12 mouse cellular contexts compared by ENCODE assay signal in the genomic region with DNA sequence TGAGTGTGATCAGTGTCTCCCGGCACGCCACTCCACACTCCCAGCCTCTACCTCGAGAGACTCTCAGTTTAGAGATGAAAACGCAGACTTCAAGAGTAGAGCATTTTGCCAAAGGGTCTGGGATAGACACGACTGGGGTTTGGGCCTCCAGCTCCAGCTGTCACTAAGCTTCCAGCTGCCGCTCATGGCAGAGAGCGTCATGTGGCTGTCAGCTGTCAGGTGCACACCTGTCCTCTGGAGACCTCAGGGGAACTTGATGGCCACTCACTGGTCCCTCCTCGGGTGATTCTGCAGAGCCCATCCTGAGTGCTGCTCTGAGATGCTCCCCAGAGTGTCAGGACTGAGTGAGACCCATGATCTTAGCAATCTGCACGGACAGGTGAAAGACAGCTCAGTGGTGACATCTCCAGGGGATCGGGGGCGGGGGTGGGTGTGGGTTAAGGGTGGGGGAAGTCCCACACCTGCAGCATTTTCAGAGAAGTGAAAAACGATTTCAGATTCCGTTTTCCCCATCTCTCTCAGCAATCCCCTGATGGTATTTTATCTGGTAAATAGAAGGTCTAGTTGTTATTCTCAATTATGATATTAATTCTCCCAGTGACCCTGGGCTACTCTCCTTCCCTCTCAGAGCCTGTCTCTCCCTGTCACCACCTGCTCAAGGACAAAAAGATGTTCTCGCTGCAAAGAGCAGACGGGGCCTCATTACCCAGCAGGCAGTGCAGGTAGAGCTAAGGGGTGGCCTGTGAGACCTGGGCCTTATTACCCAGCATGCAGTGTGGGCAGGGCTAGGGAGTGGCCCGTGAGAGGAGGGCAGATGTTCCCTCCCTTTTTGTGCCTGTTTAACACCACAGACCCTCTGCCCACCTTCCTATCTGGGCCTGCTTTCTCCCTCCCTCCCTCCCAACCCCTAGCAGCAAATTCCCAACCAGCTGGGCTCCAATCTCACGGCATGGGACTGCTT.
DNase-seq lines count a peak whose midpoint lies in the region; ATAC-seq and TF ChIP-seq lines count a peak whose summit lies in the region.
"Had no signal": no experiment of that assay in that cellular context is flagged by ENCODE, and none has a peak within 500 bp of the region (broad histone marks: within the 10 kb centered on the region; RNA-seq: fewer than 3 reads in every experiment).

No protein-coding gene starts in this region.

- H3K27me3 ChIP-seq in embryonic facial prominence, embryonic 11.5 days (ENCODE audit: control insufficient read depth, insufficient read depth, low read length): no peaks in the 10 kb centered on the region
- H3K27me3 ChIP-seq in embryonic facial prominence, embryonic 10.5 days (replicated peaks; ENCODE audit: low read depth, poor library complexity, severe bottlenecking): peaks cover 48% of the 10 kb centered on the region
- H3K27me3 ChIP-seq in E14TG2a.4 (ENCODE audit: insufficient read depth, low read length): peaks cover 65% of the 10 kb centered on the region
- H3K27me3 ChIP-seq in forebrain, postnatal 0 days (ENCODE audit: insufficient read depth, low read length): no peaks in the 10 kb centered on the region
- H3K27me3 ChIP-seq in midbrain, embryonic 12.5 days: peaks cover 18% of the 10 kb centered on the region

- H3K4me3 ChIP-seq in embryonic facial prominence, embryonic 11.5 days (ENCODE audit: low read depth, low read length): no peak overlapping the region
- no peak overlapping the region for H3K4me3 ChIP-seq in embryonic facial prominence, embryonic 10.5 days
- 0 out of 2 replicates have a peak overlapping the region, but pooled peaks have one; percentile 39 for H3K4me3 ChIP-seq in E14TG2a.4 (replicated peaks; ENCODE audit: low read length)
- no peak overlapping the region for H3K4me3 ChIP-seq in forebrain, postnatal 0 days (ENCODE audit: low read depth, low read length)
- no peak overlapping the region for H3K4me3 ChIP-seq in midbrain, embryonic 12.5 days

- ATAC-seq in embryonic facial prominence, embryonic 11.5 days (replicated peaks; ENCODE audit: insufficient number of reproducible peaks, low FRiP score, low TSS enrichment, low read depth): peak; percentile 49; the same call in 1 of the 2 replicates
- no peak for ATAC-seq in forebrain, postnatal 0 days
- ATAC-seq in midbrain, embryonic 12.5 days (ENCODE audit: low FRiP score, low read depth): peak; percentile 58
- ATAC-seq: lung, postnatal 0 days had no signal

- no peaks in the 10 kb centered on the region for H3K36me3 ChIP-seq in embryonic facial prominence, embryonic 11.5 days (replicated peaks; ENCODE audit: control insufficient read depth, insufficient read depth, low read depth, low read length)
- H3K36me3 ChIP-seq in embryonic facial prominence, embryonic 10.5 days (replicated peaks): no peaks in the 10 kb centered on the region
- H3K36me3 ChIP-seq in E14TG2a.4 (ENCODE audit: insufficient read depth, low read length): no peaks in the 10 kb centered on the region
- no peaks in the 10 kb centered on the region for H3K36me3 ChIP-seq in forebrain, postnatal 0 days (ENCODE audit: insufficient read depth)
- no peaks in the 10 kb centered on the region for H3K36me3 ChIP-seq in midbrain, embryonic 12.5 days
- H3K36me3 ChIP-seq: G1E had no signal

- H3K9me3 ChIP-seq in embryonic facial prominence, embryonic 11.5 days (replicated peaks; ENCODE audit: control insufficient read depth, low read length): no peaks in the 10 kb centered on the region
- H3K9me3 ChIP-seq in embryonic facial prominence, embryonic 10.5 days: no peaks in the 10 kb centered on the region
- H3K9me3 ChIP-seq in E14TG2a.4 (ENCODE audit: low read length): no peaks in the 10 kb centered on the region
- H3K9me3 ChIP-seq in forebrain, postnatal 0 days (ENCODE audit: low read length): no peaks in the 10 kb centered on the region
- H3K9me3 ChIP-seq in midbrain, embryonic 12.5 days: no peaks in the 10 kb centered on the region
- H3K9me3 ChIP-seq: G1E had no signal

- no peak overlapping the region for H3K27ac ChIP-seq in embryonic facial prominence, embryonic 11.5 days (replicated peaks; ENCODE audit: low read depth, low read length)
- no peak overlapping the region for H3K27ac ChIP-seq in embryonic facial prominence, embryonic 10.5 days (replicated peaks)
- peak overlapping the region; percentile 9; the same call in 1 of the 2 replicates for H3K27ac ChIP-seq in forebrain, postnatal 0 days (ENCODE audit: low read depth, low read length)
- H3K27ac ChIP-seq in midbrain, embryonic 12.5 days (replicated peaks): peak overlapping the region; percentile 76

- no peaks in the 10 kb centered on the region; the same call in none of the 2 replicates for H3K4me1 ChIP-seq in embryonic facial prominence, embryonic 11.5 days (ENCODE audit: control insufficient read depth, insufficient read depth, low read length)
- H3K4me1 ChIP-seq in embryonic facial prominence, embryonic 10.5 days: peaks cover 38% of the 10 kb centered on the region
- peaks cover 29% of the 10 kb centered on the region for H3K4me1 ChIP-seq in E14TG2a.4 (replicated peaks; ENCODE audit: low read depth, low read length)
- peaks cover 30% of the 10 kb centered on the region for H3K4me1 ChIP-seq in forebrain, postnatal 0 days (ENCODE audit: insufficient read depth)
- H3K4me1 ChIP-seq in midbrain, embryonic 12.5 days: peaks cover 35% of the 10 kb centered on the region

- H3K4me2 ChIP-seq in embryonic facial prominence, embryonic 11.5 days (ENCODE audit: low read depth, low read length): no peak overlapping the region
- H3K4me2 ChIP-seq in forebrain, postnatal 0 days (ENCODE audit: low read depth): no peak overlapping the region
- no peak overlapping the region for H3K4me2 ChIP-seq in midbrain, embryonic 12.5 days (replicated peaks)
- H3K4me2 ChIP-seq: heart, embryonic 11.5 days had no signal

- peak; percentile 15 for DNase-seq in embryonic facial prominence, embryonic 11.5 days (ENCODE audit: low spot score)
- DNase-seq in embryonic facial prominence, embryonic 10.5 days (ENCODE audit: low spot score): no peak
- DNase-seq in forebrain, postnatal 0 days: no peak
- DNase-seq in adipocyte (ENCODE audit: low spot score): no peak
- DNase-seq in cerebellum, postnatal 36 days: no peak
- DNase-seq in lung, postnatal 14 days: no peak
- DNase-seq: liver had no signal

- no peak overlapping the region for H3K9ac ChIP-seq in embryonic facial prominence, embryonic 11.5 days (replicated peaks; ENCODE audit: low read length)
- no peak overlapping the region for H3K9ac ChIP-seq in forebrain, postnatal 0 days
- no peak overlapping the region for H3K9ac ChIP-seq in midbrain, embryonic 12.5 days (replicated peaks)

- no peak for TF ChIP-seq CTCF in E14TG2a.4 (conservative IDR thresholded peaks at IDR 0.05; ENCODE audit: low read length)
- no peak for TF ChIP-seq CTCF in forebrain, postnatal 0 days (IDR thresholded peaks at IDR 0.05; ENCODE audit: low read depth)

- 59% methylated on average over 17 of the region's 17 CpGs for WGBS in embryonic facial prominence, embryonic 11.5 days
- 63% methylated on average over 17 of the region's 17 CpGs for WGBS in embryonic facial prominence, embryonic 10.5 days
- WGBS in forebrain, postnatal 0 days: 52% methylated on average over 17 of the region's 17 CpGs
- WGBS in midbrain, embryonic 12.5 days: 56% methylated on average over 17 of the region's 17 CpGs

Comparison
In these comparisons a context has a peak if more than half of its experiments do, and no peak if none do; other contexts are left out.
1. H3K27ac ChIP-seq: peak in forebrain, postnatal 0 days (single experiment) and midbrain, embryonic 12.5 days (single experiment); none in embryonic facial prominence, embryonic 11.5 days (single experiment) and embryonic facial prominence, embryonic 10.5 days (single experiment).